Mouse (Mus musculus): ENCODE results near the gene Fxyd6.

GRCm38 (mm10) chr9:45358356-45358755 lies 11.6 kb upstream of the Fxyd6 start:
- no peak for TF ChIP-seq ZMIZ1 (IDR thresholded peaks at IDR 0.05; ENCODE audit: low read depth, low read length)
- no peak for TF ChIP-seq MAZ (IDR thresholded peaks at IDR 0.05; ENCODE audit: low read depth, low read length)
- no peak for TF ChIP-seq POLR2A (IDR thresholded peaks at IDR 0.05; ENCODE audit: control insufficient read depth in 1 of 2, insufficient read depth in 1 of 2, low read depth in 1 of 2, low read length in 2 of 2, poor library complexity in 1 of 2)
- TF ChIP-seq CTCF (IDR thresholded peaks at IDR 0.05 in 2 of 3, conservative IDR thresholded peaks at IDR 0.05 in 1 of 3; ENCODE audit: control insufficient read depth in 1 of 3, insufficient read depth in 1 of 3, low read depth in 2 of 3, low read length in 3 of 3, poor library complexity in 1 of 3, severe bottlenecking in 1 of 3) = no peak
- no peak for TF ChIP-seq ZC3H11A (IDR thresholded peaks at IDR 0.05; ENCODE audit: low read depth, low read length)
- TF ChIP-seq MYC (IDR thresholded peaks at IDR 0.05; ENCODE audit: low read depth, low read length) = no peak
